Mouse (Mus musculus) stomach, embryonic 14.5 days (tissue): ENCODE measurements at regions not wholly inside any gene's neighbourhood (a gene's known extent, or its start where the extent isn't known, plus 50 kb on each side); places are given as distances from the start of the nearest gene placed in this dataset.
A peak's percentile ranks its signal among the peaks of the same experiment; 100 is the strongest.

Experiments used
- ATAC-seq: fragments of 200-750 bp; cut with Nextera tagmentation; 2 replicates; pipeline ENCODE4 v1.8.0; 2017; ENCODE audit warnings: low read depth, moderate TSS enrichment; ENCODE audit not compliant: insufficient number of reproducible peaks, insufficient read depth, low FRiP score
- H3K27ac ChIP-seq: fragments of 300-500 bp; sonication (generic); 2 replicates; pipeline ENCODE4 v1.5.1; 2014; ENCODE audit warnings: mild to moderate bottlenecking, low read length, moderate library complexity, mixed read lengths
- H3K27me3 ChIP-seq: fragments of 300-500 bp; sonication (generic); 2 replicates; pipeline ENCODE4 v1.6.1; 2014; ENCODE audit warnings: low read length, control low read depth, mixed read lengths; ENCODE audit not compliant: control insufficient read depth, insufficient read depth
- H3K36me3 ChIP-seq: fragments of 300-500 bp; sonication (generic); 2 replicates; pipeline ENCODE4 v1.6.1; 2014; ENCODE audit warnings: mild to moderate bottlenecking, control low read depth, low read length, moderate library complexity, mixed read lengths; ENCODE audit not compliant: control insufficient read depth, insufficient read depth
- H3K4me1 ChIP-seq: fragments of 300-500 bp; sonication (generic); 2 replicates; pipeline ENCODE4 v1.6.1; 2014; ENCODE audit warnings: low read length, control low read depth, mixed read lengths; ENCODE audit not compliant: control insufficient read depth, insufficient read depth
- H3K4me2 ChIP-seq: fragments of 300-500 bp; sonication (generic); replicated peaks from 2 replicates; pipeline ENCODE4 v1.6.1; 2014; ENCODE audit warnings: low read depth, low read length, control low read depth
- H3K4me3 ChIP-seq: fragments of 300-500 bp; sonication (generic); 2 replicates; pipeline ENCODE4 v1.5.1; 2014; ENCODE audit warnings: low read depth, low read length, control low read depth
- H3K9ac ChIP-seq: fragments of 300-500 bp; sonication (generic); replicated peaks from 2 replicates; pipeline ENCODE4 v1.6.1; 2014; ENCODE audit warnings: low read depth, mild to moderate bottlenecking, control low read depth, low read length, moderate library complexity, mixed read lengths
- H3K9me3 ChIP-seq: fragments of 300-500 bp; sonication (generic); 2 replicates; pipeline ENCODE4 v1.6.1; 2016; ENCODE audit warnings: low read depth, low read length, control low read depth; ENCODE audit not compliant: control insufficient read depth
- WGBS: fragments of 180-500 bp; shearing (Covaris S2); extraction: QIAGEN DNeasy Blood & Tissue Kit; methylation state at CpG from one replicate; pipeline ENCODE4 v1.1.7; 2014; 5-methylcytosine and 5-hydroxymethylcytosine counted together

DNA sequence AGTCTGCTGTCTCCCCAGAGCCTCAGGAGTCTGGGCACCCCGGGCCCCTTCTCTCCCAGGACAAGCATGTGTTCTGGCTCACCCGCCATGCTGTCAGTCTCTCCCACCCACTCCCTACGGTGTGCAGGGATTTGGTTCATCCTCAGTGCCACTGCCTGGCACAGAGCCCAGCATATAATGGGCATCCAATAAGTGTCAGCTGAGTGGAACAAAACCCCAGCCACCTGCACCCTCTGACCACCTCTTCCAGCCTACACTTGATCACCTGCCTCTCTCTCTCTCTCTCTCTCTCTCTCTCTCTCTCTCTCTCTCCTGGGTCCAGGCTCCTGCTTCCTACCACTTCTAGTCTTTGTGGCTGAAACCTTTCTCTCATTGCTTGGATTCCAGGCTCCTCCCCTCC, 259.9 kb upstream of the Gm4791 start:
- H3K27ac ChIP-seq, result no peak overlapping the region
- no peak for ATAC-seq
- no peak overlapping the region for H3K9ac ChIP-seq
- H3K9me3 ChIP-seq, result no peaks in the 10 kb centered on the region
- no peak overlapping the region for H3K4me3 ChIP-seq
- WGBS, result 57% methylated on average over 3 of the region's 3 CpGs
- H3K27me3 ChIP-seq, result no peaks in the 10 kb centered on the region
- no peaks in the 10 kb centered on the region for H3K4me1 ChIP-seq
- no peaks in the 10 kb centered on the region for H3K36me3 ChIP-seq
- no peak overlapping the region for H3K4me2 ChIP-seq

DNA sequence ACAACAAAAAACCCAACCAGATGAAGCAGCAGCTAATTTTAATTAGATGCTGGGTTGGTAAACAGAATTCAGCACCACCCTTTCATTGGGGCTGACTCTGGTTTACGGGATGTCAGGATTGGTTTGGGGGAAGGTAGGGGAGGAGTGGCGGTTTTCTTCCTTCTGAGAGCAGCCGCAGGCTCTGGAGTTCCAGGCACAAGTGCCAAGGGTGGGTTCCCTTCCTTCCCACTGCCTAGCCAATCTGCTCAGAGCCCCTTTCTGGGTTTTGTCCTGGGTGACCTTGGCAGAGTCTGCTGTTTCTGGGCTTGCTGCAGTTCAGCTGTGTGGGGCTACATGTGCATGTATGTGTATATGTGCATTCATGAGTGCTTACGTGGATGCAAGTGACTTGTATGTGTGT, 260.5 kb upstream of the Gm4791 start:
- 71% methylated on average over 4 of the region's 4 CpGs for WGBS
- no peak overlapping the region for H3K27ac ChIP-seq
- ATAC-seq, result no peak
- no peaks in the 10 kb centered on the region for H3K9me3 ChIP-seq
- no peaks in the 10 kb centered on the region for H3K27me3 ChIP-seq
- no peak overlapping the region for H3K4me3 ChIP-seq
- no peaks in the 10 kb centered on the region for H3K36me3 ChIP-seq
- no peak overlapping the region for H3K4me2 ChIP-seq
- no peaks in the 10 kb centered on the region for H3K4me1 ChIP-seq
- no peak overlapping the region for H3K9ac ChIP-seq

DNA sequence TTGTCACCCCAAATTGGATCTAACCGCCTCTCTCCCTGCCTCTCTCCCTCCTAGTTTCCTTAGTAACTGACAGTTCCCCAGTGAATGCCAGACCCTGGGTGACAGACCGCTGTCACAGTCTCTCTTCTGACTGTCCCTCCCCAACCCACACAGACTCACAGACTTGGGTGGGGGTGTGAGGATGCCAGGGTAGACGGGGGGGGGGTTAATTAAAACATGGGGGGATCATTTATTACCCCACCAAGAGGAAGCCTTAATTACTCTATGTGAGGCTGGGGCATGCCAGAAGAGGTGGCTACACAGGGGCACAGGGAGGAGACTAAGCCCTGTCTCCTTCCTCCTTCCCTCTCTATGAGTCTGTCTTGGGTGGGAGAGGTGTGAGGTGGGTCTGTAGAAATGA, 261.1 kb upstream of the Gm4791 start:
- H3K4me2 ChIP-seq, result no peak overlapping the region
- ATAC-seq, result no peak
- H3K36me3 ChIP-seq, result no peaks in the 10 kb centered on the region
- 42% methylated on average over 3 of the region's 3 CpGs for WGBS
- no peaks in the 10 kb centered on the region for H3K9me3 ChIP-seq
- no peak overlapping the region for H3K27ac ChIP-seq
- H3K9ac ChIP-seq, result no peak overlapping the region
- no peaks in the 10 kb centered on the region for H3K27me3 ChIP-seq
- H3K4me1 ChIP-seq, result no peaks in the 10 kb centered on the region
- no peak overlapping the region for H3K4me3 ChIP-seq

DNA sequence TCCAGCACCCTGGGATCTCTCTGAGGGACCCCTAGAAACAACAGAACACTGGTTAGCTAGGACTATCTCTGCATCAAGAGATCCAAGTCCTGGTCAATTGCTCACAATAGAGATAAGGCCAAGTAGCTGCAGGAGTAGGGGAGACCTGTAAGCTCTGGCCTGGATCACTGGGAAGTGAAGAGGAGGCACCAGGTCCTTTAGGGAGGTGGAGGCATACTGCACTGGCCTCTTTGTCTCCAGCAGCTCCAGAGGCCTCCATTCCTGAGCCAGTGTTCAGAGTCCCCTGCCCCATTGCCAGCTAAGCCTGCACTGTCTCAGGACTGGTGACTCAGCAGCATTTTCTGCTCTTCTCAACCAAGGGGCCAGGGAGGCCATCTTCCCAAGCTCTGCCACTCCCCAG, 262.3 kb upstream of the Gm4791 start:
- Histone ChIP-seq H3K36me3 (no peaks in the 10 kb centered on the region), H3K9me3 (no peaks in the 10 kb centered on the region), H3K27ac (no peak overlapping the region), H3K9ac (no peak overlapping the region), H3K27me3 (no peaks in the 10 kb centered on the region), H3K4me3 (no peak overlapping the region), H3K4me2 (no peak overlapping the region), H3K4me1 (no peaks in the 10 kb centered on the region)
- ATAC-seq, result no peak

DNA sequence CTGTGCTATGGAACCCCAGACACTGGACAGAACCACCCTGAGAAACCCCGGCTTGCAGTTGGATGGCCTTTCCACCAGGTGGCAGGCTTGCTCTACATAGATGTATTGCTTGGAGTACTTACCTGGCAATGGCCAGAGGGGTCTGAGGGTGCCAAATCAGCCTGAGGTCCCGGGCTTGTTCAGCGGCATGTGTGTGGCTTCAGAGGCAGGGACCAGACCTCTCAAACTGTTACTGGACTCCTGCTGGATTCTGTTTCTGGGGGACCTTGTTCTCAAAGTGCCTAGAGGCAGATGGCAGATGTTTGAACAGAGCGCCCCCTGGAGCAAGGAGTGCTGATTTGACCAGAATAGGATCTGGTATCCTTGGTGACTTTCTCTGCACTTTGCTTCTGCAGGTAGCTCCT, 262.9 kb upstream of the Gm4791 start:
- peak; percentile 53; the same call in 1 of the 2 replicates for ATAC-seq
- Histone ChIP-seq H3K36me3 (no peaks in the 10 kb centered on the region), H3K4me1 (no peaks in the 10 kb centered on the region), H3K27me3 (no peaks in the 10 kb centered on the region), H3K27ac (no peak overlapping the region), H3K9me3 (no peaks in the 10 kb centered on the region), H3K4me3 (no peak overlapping the region), H3K4me2 (no peak overlapping the region), H3K9ac (no peak overlapping the region)
- 5% methylated on average over 4 of the region's 4 CpGs for WGBS

DNA sequence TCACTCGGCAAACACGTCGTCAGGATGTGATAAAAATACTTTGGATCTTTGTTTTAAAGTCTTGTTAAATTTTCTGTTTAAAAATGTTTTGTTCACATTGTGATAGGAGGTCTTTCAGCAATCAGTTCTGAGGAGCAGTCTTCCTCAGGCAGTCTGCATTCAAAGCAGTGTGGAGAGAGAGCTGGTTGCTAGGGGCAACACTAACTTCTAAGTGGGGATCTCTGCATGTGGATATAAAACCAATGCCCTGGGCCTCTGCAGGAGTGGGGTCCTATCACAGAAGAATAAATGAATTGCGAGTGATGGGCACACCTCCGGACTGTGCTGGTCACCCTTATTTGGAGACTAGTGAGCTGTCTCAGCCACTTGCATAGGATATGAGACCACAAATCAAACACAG, 270.1 kb upstream of the Gm4791 start:
- Histone ChIP-seq H3K4me2 (no peak overlapping the region), H3K4me3 (no peak overlapping the region), H3K4me1 (no peaks in the 10 kb centered on the region), H3K9ac (no peak overlapping the region), H3K27ac (no peak overlapping the region), H3K9me3 (no peaks in the 10 kb centered on the region), H3K36me3 (no peaks in the 10 kb centered on the region), H3K27me3 (no peaks in the 10 kb centered on the region)
- WGBS, result 61% methylated on average over 5 of the region's 5 CpGs
- ATAC-seq, result no peak

DNA sequence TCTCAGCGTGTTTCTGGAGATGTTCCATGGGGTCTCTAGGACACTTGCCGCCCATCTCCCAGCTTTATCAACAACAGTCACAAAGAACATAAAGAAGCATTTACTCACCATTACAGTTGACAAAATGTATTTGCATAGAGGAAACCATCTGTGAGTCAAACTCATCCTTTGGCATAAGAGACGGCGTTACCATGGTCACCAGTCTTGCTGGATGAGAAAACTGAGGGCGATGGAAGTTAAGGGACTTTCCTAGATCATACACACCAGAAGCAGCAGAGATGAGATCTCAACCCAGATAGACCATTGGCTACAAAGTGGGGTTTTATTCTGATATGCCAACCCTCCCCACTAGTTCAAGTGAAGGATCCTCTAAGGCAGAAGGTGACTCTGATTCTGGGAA, 274.3 kb upstream of the Gm4791 start:
- ATAC-seq, result no peak
- Histone ChIP-seq H3K27me3 (no peaks in the 10 kb centered on the region), H3K27ac (no peak overlapping the region), H3K4me3 (no peak overlapping the region), H3K9ac (no peak overlapping the region), H3K36me3 (no peaks in the 10 kb centered on the region), H3K4me1 (no peaks in the 10 kb centered on the region), H3K9me3 (no peaks in the 10 kb centered on the region), H3K4me2 (no peak overlapping the region)
- 90% methylated on average over 5 of the region's 5 CpGs for WGBS

DNA sequence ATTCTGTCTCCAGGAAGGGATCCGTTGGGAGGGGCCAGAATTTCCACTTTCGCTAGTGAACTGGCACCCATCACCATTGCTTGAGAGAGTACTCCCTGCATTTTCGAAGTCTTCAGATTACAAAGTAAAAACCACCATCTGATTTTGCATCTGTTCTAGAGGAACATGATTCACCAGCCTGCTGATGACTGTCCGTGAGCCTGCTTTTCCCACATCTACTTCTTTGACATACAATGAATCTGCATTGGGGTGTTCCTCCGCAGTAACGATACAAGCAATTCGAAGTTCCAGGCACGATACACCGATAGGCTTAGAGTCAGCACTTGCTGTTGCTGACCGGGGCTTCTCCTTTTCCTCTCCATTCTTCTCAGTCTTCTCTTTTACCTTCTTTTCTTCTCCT, 285.1 kb upstream of the Gm4791 start:
- H3K4me3 ChIP-seq, result no peak overlapping the region
- ATAC-seq, result no peak
- H3K36me3 ChIP-seq, result no peaks in the 10 kb centered on the region
- WGBS, result 84% methylated on average over 10 of the region's 10 CpGs
- H3K4me1 ChIP-seq, result no peaks in the 10 kb centered on the region
- no peak overlapping the region for H3K27ac ChIP-seq
- no peaks in the 10 kb centered on the region for H3K27me3 ChIP-seq
- H3K9ac ChIP-seq, result no peak overlapping the region
- no peaks in the 10 kb centered on the region for H3K9me3 ChIP-seq
- H3K4me2 ChIP-seq, result no peak overlapping the region

DNA sequence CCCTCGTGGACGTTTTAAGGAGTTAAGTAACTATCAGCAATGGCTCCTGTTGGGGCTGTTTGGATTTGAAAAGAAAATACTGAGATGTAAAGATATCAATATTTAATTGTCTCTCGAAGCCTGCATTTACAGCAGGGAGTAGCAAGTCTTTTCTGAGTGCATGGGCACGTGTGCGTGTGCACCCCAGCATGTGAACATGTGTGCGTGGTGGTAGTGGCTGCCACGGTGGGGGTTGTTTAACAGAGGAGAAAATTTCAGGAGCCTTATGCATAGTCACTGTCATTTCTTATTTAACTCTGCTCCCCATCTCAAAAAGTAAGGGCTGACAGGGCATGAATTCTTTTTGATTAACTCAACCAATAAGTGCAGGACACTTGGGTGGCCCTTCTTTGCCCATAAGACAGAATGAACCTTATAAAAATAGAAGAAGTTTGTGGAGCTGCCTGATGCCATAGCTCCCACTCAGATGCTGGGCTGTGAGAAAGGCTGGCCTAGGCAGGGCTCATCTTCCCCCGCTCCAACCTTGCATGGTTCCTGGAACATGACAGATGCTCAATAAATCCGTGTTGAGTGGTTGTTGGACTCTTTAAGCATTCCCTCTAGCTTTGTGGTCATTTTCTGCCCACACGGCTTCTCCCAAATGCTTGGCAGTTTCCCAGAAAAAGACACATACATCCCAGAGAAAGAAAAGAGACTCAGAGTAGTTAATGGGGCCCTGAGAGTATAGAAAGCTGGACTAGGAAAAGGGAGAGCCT, 294.2 kb upstream of the Gm4791 start:
- no peak overlapping the region for H3K9ac ChIP-seq
- no peaks in the 10 kb centered on the region for H3K36me3 ChIP-seq
- H3K27ac ChIP-seq, result no peak overlapping the region
- H3K4me1 ChIP-seq, result no peaks in the 10 kb centered on the region
- no peaks in the 10 kb centered on the region for H3K27me3 ChIP-seq
- H3K4me2 ChIP-seq, result no peak overlapping the region
- WGBS, result 62% methylated on average over 10 of the region's 10 CpGs
- no peaks in the 10 kb centered on the region for H3K9me3 ChIP-seq
- H3K4me3 ChIP-seq, result no peak overlapping the region
- ATAC-seq, result no peak
